In genomic region chr2:31348850-31349249, GRCm38 (mm10) we compare ENCODE assay signal across 15 mouse cellular contexts. TPM values are rescaled to one million over a fixed set of nuclear protein-coding genes. Genes with fewer than 3 reads are reported as not detected.
DNase-seq lines count a peak whose midpoint lies in the region.
"Had no signal": no experiment of that assay in that cellular context is flagged by ENCODE, and none has a peak within 500 bp of the region (broad histone marks: within the 10 kb centered on the region; RNA-seq: fewer than 3 reads in every experiment).

No protein-coding gene starts in this region.

- peak; percentile 51 to 74 for DNase-seq in cerebellum, postnatal 10 days
- DNase-seq in cerebellum, postnatal 25 days: no peak
- peak; percentile 54 for DNase-seq in left cerebral cortex, postnatal 4 days
- no peak for DNase-seq in left cerebral cortex, postnatal 36 days (ENCODE audit: low spot score in 2 of 2)
- DNase-seq: adrenal gland, adult 2 months; adrenal gland, adult 8-10 months; adrenal gland, postnatal 10 days; adrenal gland, postnatal 14 days; adrenal gland, postnatal 25 days; adrenal gland, postnatal 36 days; B cell, adult 2 months; cerebellum, adult 11 months; cerebellum, adult 11-12 months; cerebellum, adult 18-20 months had no signal

- intact Hi-C loops in left cerebral cortex, postnatal 4 days (cut with DNase I): no loop called here
- intact Hi-C loops in left cerebral cortex, postnatal 36 days (cut with DNase I): no loop called here

RNA-seq across cellular contexts. Expression of gene Hmcn2, which starts 34.6 kb away (rescaled TPM):
- under 1 TPM; 0.42 to 0.72 TPM for total RNA-seq in left cerebral cortex, postnatal 4 days (2021)
- total RNA-seq in left cerebral cortex, postnatal 36 days (2021): under 1 TPM; 0.54 TPM
- total RNA-seq: MEL had no signal

Comparison
In these comparisons a context has a peak if more than half of its experiments do, and no peak if none do; other contexts are left out.
1. DNase-seq: peak in cerebellum, postnatal 10 days (2 of 2) and left cerebral cortex, postnatal 4 days (single experiment); none in cerebellum, postnatal 25 days (0 of 2) and left cerebral cortex, postnatal 36 days (0 of 2).